Mouse (Mus musculus): Measurements from ENCODE around the gene Ttc25. TPM values are rescaled to one million over a fixed set of nuclear protein-coding genes. Genes with fewer than 3 reads are reported as not detected.
"Not testable (repeated sequence)": the region's sequence is repeated elsewhere in the genome, so short reads cannot be mapped to it uniquely, and the experiment has no call there.

The Ttc25 gene
- total RNA-seq, 2 experiments from 2014 or later, result 0.53 to 0.77 TPM

DNA sequence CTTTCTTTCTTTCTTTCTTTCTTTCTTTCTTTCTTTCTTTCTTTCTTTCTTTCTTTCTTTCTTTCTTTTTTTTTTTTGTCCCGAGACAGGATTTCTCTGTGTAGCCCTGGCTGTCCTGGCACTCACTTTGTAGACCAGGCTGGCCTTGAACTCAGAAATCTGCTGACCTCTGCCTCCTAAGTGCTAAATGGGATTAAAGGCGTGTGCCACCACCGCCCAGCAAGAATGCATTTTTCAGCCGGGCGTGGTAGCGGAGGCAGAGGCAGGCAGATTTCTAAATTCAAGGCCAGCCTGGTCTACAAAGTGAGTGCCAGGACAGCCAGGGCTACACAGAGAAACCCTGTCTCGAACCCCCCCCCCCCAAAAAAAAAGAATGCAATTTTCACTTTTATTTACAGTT is 71.4 kb downstream of the Ttc25 start:
- intact Hi-C loops (cut with DNase I); DNase-seq (ENCODE audit: extremely low spot score in 1 of 2, low spot score in 2 of 2): not testable (repeated sequence)

GRCm38 (mm10) chr11:100617480-100617879 is 72.1 kb downstream of the Ttc25 start:
- intact Hi-C loops (cut with DNase I), result no loop called here

DNA sequence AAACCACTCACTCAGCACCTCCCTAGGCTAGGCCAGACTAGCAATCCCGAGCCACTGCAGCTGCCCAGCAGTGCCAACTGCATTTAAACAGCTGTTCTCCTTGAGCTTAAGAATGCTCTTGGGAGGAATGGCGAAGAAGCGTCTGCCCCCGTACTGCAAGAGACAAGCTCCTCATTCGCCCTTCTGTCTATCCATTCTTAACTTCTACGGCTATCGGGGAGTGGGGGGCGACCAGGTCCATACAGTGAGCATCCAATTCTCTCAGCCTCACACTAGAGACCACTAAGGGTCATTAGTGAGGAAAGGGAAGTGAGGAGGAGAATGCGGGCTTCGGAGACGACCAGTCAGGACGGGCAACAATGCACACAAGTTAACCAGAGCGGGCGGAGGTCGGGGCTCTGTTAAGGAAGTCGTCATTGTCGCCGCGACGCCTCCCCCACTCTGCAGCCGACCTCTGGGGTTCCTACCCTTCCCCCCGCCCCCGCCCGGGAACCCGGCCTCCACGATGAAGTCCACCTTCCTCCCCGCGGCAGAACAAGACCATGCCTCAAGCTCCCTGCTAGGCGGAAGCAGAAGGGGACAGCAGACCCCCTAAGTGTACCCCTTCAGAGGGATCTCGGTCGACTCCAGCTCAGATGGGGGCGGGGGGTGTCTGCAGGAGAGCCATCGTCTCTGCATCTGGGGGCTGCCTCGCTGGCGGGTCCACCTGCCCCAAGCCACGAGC is 73.5 kb downstream of the Ttc25 start, which contains the start of gene Nkiras2:
TSS of gene Nkiras2 (plus strand) at position 484 of the 724 bp plus-strand sequence.
- DNase-seq (ENCODE audit: extremely low spot score in 1 of 2, low spot score in 2 of 2), result peak; percentile 34 to 85
- intact Hi-C loops (cut with DNase I), result no loop called here

More at GRCm38 (mm10) chr11:100617480-100617879, 72.1 kb downstream of the Ttc25 start:
- no peak for DNase-seq (ENCODE audit: extremely low spot score in 1 of 2, low spot score in 2 of 2)

DNA sequence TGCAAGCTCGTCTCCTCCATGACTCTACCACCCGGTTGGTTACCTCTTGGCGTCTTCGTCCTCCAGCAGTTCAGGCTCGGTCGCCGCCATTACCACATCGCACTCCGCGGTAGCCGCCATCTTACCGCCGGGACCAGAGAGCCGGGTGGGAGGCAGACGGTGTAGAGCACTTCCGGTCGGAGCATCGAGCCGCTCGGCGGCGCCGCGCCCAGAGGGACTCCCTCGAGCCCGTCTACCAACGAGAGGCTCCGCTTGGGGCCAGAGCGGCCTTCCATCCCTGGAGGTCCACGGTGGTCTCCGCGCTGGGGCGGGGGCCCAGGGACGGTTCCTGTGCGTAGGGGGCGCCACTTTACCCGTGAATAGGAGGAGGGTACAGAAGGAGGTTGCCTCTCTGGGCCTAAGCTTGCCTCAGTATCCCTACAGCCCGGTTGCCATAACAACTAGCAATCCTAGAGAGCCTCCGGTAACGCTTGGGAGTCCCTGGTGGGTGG is 74.1 kb downstream of the Ttc25 start:
- intact Hi-C loops (cut with DNase I), result no loop called here
- DNase-seq (ENCODE audit: extremely low spot score in 1 of 2, low spot score in 2 of 2), result peak; percentile 97 to 98

- DNase-seq (ENCODE audit: extremely low spot score in 1 of 2, low spot score in 2 of 2), result peak in 1 of 2 experiments; percentile 53
- intact Hi-C loops (cut with DNase I), result no loop called here
These were observed 74.6 kb downstream of the Ttc25 start, which contains the start of gene Dnajc7 for GRCm38 (mm10) chr11:100619982-100620381. Dnajc7 (minus strand) TSS chr11:100620168.

Other genes with a start within 250 kb of the Ttc25 start
- gene Eif1, start 225.7 kb upstream of the Ttc25 start, total RNA-seq (2021), result 100 to 1,000 TPM; 770 to 774 TPM
- gene Gast, start 211.2 kb upstream of the Ttc25 start, total RNA-seq (2021), result not detected
- gene Hap1, start 189.5 kb upstream of the Ttc25 start, total RNA-seq (2021), result 100 to 1,000 TPM; 109 to 139 TPM
- gene Jup, start 147.8 kb upstream of the Ttc25 start, total RNA-seq (2021), result 10 to 100 TPM; 46.3 to 49.9 TPM
- 1 to 10 TPM; 6.7 to 7.1 TPM for gene P3h4, start 130.8 kb upstream of the Ttc25 start, total RNA-seq (2021)
- gene Fkbp10, start 129.9 kb upstream of the Ttc25 start, total RNA-seq (2021), result 10 to 100 TPM; 12.2 to 13.1 TPM
- gene Nt5c3b, start 103.8 kb upstream of the Ttc25 start, total RNA-seq (2021), result 10 to 100 TPM; 71.4 to 77.1 TPM
- gene Klhl10, start 103.7 kb upstream of the Ttc25 start, total RNA-seq (2021), result 1 to 10 TPM; 1.6 to 1.9 TPM
- 10 to 100 TPM; 64.3 to 67.2 TPM for gene Klhl11, start 72.9 kb upstream of the Ttc25 start, total RNA-seq (2021)
- 100 to 1,000 TPM; 138 to 151 TPM for gene Acly, start 17.6 kb upstream of the Ttc25 start, total RNA-seq (2021)
- gene Cnp, start 29.3 kb downstream of the Ttc25 start, total RNA-seq (2021), result 100 to 1,000 TPM in 1 of 2 experiments, 10 to 100 TPM in 1; 73.3 to 104 TPM
- 10 to 100 TPM; 28.1 to 29.6 TPM for gene Nkiras2, start 73.6 kb downstream of the Ttc25 start, total RNA-seq (2021)
- gene Dnajc7, start 74.6 kb downstream of the Ttc25 start, total RNA-seq (2021), result 100 to 1,000 TPM; 234 to 253 TPM
- gene Zfp385c, start 146.8 kb downstream of the Ttc25 start, total RNA-seq (2021), result under 1 TPM; 0.21 to 0.75 TPM
- gene Dhx58, start 158.7 kb downstream of the Ttc25 start, total RNA-seq (2021), result 1 to 10 TPM; 1.8 to 1.9 TPM
- gene Kat2a, start 166.9 kb downstream of the Ttc25 start, total RNA-seq (2021), result 10 to 100 TPM; 68.3 to 68.6 TPM
- gene Hspb9, start 168.2 kb downstream of the Ttc25 start, total RNA-seq (2021), result not detected
- gene Rab5c, start 192.6 kb downstream of the Ttc25 start, total RNA-seq (2021), result 100 to 1,000 TPM; 162 to 167 TPM
- gene Kcnh4, start 214.3 kb downstream of the Ttc25 start, total RNA-seq (2021), result 1 to 10 TPM; 7.8 to 9.5 TPM
- under 1 TPM in 1 of 2 experiments, not detected in 1; 0.86 TPM for gene Hcrt, start 217.3 kb downstream of the Ttc25 start, total RNA-seq (2021)
- gene Ghdc, start 225.3 kb downstream of the Ttc25 start, total RNA-seq (2021), result 1 to 10 TPM; 5.9 to 7.6 TPM